Mouse (Mus musculus) erythroid progenitor cell, adult 5-6 weeks (primary cell): ENCODE data around the gene B3glct. TPM values are rescaled to one million over a fixed set of nuclear protein-coding genes. Genes with fewer than 3 reads are reported as not detected.

Experiments
- ATAC-seq: replicated peaks from 2 replicates; pipeline ENCODE4 v1.8.0; 2016; ENCODE audit warnings: moderate number of reproducible peaks, mild to moderate bottlenecking, moderate TSS enrichment, inconsistent platforms; ENCODE audit not compliant: poor library complexity, low FRiP score, severe bottlenecking
- total RNA-seq, 2 experiments: library from RNA; stranded (forward) in 1 of 2; stranded (reverse) in 1 of 2; fragments of 150-400 nt in 1 of 2; fragments of 186-747, 209-891 nt in 1 of 2; gene quantifications; 2 replicates each; pipeline versions ENCODE4 v1.2.3 to v1.2.4; 2015 to 2017; ENCODE audit warnings: low replicate concordance in 2 of 2

Gene B3glct
- total RNA-seq, 2 experiments from 2014 or later = 5.1 to 11.7 TPM

DNA sequence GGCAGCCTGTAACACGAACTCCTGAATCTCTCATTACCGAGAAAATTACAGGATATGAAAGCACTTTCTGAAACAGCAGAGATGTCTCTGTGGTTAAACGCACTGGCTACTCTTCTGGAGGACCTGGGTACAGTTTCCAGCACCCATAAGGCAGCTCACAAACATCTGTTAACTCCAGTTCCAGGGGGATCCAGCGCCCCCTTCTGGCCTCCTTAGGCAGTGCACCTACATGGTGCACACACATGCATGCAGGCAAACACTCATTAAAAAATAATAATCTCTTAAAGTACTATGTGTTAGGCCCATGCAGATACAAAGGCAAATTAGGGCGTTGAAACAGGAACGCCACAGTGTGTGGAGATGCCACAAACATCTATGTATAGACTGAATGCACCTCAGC, 16.6 kb upstream of the B3glct start:
- no peak for ATAC-seq

DNA sequence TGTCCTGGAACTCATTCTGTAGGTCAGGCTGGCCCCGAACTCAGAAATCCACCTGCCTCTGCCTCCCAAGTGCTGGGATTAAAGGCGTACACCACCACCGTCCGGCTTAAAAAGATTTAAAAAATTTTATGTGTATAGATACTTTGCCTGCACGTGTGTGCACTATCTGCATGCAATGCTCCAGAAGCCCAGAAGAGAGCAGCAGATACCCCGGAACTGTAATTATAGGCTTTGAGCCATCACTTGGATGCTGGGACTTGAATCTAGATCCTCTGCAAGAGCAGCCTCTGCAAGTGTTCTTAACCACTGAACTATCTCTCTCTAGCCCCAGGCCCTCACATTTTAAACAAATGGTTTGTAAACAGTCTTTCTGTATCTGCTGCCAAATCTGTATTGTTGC, 15.1 kb upstream of the B3glct start:
- ATAC-seq = no peak

DNA sequence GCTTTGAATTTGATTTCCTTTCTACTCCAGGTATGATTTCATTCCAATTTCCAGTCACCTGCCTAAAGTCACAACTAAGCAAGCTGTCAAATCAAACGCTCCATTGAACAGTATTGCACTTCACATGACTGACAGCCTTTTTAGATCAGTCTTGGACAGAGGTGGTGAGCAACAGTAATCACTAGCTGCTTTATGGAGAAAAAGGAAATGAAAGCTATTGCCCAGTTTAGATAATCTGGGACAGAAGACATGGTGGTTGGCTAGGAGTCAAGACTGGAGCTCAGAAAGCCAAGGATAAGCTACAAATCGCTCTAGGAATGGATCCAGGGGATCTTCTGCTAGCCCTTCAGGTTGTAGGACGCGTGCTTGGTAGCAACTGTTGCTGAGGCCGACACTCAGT, 14.6 kb upstream of the B3glct start:
- no peak for ATAC-seq

DNA sequence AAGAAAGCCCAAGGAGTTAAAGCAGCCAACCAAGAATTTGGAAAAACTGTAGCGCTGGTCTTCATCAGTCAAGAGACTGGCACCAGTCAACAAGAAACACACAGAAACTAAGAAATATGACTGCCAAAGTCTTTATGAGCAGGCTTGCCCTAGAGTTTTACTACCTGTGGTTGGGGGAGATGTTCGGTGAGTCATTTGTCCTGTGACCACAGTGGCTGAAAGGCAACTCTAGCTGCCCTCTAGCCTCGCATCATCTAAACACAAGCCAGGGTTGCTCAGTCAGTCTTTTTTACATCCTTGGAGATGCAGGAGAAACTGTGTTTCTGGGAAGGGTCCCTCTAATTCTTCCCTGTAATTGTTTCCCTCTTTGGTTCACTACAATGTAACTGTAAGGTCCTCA, 834 bp upstream of the B3glct start:
- no peak for ATAC-seq

DNA sequence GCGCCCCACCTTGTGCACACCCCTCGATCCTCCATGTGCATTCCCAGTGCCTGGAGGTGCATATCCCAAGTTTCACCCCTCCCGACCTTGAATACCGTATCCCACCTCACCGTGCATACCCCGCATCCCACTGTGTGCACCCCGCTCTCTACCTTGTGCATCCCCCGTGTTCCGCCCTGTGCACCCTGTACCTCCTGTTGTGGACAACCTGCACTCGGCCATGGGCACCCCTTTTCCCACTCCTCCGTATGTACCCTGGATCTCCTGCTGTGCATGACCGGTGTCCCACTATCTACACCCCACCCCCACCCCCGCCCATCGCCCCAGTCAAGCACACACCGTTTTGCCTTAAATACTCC, 939 bp downstream of the B3glct start:
- ATAC-seq = no peak

DNA sequence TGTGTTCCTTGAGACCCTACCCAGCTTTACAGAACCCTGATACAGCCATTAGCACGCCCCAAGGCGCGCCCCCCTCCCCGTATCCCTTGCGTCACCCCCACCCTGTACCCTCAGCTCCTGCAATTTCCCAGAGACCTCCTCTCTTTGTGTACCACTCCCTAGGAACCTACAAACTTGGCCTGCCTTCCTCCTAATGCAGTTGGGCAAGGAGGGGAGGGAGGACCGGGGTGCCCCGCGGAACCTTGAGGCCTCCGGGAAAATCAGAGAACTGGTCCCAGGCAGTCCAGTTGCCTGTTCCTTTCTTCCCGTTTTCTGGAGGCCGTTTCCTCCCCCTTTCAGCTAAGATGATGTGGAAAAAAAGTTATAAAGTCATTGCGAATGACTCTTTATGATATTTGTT, 1.3 kb downstream of the B3glct start:
- no peak for ATAC-seq

DNA sequence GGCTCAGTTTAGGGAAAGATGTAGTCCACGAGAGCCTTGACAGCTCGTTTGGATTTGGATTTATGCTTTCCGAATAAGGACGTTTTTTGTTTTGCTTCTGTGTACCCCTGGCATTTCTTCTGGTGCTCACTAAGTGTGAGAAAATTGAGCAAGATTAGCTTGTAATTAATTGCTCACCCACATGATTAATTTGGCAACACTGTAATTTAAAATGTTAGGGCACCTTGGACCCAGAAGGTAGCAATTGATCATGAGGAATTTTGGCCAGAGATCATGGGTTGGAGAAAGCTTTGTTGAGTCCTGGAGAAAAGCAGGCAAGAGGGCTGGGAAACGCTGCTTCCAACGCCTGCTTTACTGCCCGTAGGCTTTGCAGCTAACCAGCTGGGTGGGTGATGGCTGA, 1.9 kb downstream of the B3glct start:
- no peak for ATAC-seq

DNA sequence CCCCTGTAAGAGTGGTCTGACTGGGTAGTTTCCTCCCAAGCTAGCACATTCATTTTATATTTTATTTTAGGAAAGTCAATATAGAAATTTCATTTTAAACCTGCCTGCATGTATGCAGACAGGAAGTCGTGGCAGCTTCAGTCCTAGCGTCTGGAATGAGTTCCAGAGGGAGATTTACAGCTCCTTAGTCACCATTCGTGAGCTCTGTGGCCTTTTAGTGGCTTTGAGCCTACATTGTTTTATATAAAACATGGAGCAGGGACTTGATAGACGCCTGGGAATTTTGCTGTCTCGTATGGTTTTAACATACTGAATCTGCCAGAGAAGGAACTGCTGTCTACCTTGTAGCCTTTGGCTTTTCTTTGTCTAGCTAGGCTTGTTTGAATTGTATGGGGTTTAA, 2.9 kb downstream of the B3glct start:
- no peak for ATAC-seq

DNA sequence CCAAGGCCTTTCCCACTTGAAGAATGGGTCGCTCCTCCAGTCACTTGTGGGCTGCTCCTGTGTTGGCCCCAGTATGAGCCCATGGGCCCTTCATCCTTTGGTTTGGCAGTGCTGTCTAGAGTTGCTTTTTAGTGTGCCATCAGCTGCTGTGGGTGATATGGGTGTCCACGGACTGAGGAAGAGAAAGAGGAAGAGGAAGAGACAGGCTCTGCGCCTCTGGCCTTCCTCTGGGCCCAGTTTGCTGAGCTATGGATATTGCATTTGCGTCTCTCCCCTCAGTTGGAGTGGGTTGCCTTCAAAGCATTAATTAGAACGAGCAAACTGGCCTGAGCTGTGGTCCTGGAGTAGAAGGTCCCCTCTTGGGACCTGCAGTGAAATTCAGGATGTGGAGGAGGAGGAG, 11.8 kb downstream of the B3glct start:
- ATAC-seq = no peak

DNA sequence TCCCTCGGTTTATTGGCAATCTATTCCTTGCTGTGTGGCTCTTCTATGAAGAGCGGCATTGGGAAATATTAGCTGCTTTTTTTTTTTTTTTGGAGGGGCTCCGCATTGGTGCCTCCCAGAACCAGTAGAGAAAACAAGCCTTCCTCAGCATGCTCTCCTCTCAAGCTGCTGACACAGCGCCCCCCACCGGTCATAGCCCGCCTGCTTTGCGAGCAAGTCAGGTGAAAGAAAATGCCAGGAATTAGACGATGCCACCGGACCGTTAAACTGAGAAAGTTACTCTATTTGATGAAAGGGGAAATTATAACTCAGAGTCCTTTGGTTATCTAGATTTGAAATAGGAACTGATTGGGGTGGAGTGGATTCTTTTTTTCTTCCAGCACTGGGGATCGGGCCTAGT, 14.5 kb downstream of the B3glct start:
- ATAC-seq = no peak

DNA sequence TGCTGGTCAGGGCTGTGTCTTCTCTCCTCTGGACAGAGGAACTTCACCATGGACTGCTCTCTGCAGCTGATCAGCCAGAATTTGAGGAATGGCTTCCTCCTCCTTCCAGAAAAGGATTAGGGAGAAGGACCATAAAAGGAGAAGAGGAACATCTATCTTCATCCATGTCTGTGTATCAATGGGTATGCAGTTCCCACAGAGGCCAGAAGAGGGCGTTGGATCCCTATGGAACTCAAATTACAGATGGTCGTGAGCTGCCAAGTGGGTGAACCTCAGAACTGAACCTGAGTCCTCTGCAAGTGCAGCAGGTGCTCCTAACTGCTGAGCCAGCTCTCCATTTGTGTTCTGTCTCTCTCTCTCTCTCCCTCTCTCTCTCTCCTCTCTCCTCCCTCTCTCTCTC, 15.2 kb downstream of the B3glct start:
- ATAC-seq = no peak

DNA sequence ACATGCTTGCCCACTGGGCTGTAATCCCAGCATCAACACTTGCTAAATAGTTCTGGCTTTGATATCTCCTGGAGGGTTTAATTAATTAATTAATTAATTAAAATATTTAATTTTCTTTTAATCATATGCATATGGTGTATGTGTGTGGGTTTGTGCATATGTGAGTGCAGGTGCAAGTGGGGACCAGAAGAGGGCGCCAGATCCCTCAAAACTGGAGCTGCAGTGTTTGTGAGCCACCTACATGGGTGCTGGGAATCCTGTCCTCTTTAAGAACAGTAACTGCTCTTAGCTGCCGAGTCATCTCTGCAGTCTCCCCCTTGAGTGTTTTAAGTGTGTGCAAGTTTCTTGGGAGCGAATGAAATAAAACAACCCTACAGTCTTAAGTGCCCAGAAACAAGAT, 15.9 kb downstream of the B3glct start:
- ATAC-seq = no peak

DNA sequence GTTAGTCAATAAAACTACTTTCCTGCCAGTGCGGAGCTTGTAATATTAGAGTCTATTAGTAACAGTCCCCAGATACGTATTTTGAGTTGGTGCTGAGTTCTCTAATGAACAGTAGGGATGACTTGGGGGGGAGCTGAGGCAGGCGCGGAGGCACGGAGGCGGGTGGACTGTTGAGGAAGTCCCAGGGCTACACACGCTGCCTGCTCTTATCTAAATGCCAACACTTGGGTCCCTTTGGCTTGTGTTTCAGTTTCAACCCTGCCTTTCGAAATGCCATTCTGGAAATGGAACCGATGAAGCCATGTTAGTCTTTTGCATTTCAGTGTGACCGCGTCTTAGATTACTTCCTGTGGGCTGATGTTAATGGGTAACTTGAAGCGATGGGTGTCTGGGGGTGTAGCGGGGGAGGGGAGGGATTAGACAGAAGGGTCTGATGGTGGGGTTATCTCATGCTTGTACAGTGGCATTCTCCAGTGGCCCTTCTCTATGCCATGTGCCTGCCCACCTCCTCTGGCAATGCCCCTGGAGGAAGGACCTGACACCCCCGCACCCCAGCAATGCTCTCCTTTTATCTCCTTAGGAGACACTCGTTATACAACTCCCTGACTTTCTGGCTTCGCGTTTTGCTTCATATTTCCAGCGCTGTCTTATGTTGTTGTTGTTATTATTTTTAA, 17.2 kb downstream of the B3glct start:
- ATAC-seq = no peak

DNA sequence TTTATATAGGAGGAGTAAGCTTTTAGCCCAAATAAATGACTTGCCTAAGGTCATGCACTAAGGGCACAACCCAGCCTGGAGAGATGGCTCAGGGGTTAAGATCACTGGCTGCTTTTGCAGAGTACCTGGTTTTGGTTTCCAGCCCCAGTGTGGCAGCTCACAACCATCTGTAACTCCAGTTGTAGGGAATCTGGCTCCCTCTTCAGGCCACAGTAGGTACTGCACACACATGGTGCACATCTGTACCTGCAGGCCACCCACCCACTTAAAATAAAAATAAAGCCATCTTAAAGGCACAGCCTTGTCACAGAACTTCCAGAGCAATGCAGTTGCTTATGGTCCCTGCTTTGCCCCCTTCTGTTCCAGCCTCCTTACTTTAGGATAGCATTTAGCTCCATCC, 24.7 kb downstream of the B3glct start:
- ATAC-seq = no peak

DNA sequence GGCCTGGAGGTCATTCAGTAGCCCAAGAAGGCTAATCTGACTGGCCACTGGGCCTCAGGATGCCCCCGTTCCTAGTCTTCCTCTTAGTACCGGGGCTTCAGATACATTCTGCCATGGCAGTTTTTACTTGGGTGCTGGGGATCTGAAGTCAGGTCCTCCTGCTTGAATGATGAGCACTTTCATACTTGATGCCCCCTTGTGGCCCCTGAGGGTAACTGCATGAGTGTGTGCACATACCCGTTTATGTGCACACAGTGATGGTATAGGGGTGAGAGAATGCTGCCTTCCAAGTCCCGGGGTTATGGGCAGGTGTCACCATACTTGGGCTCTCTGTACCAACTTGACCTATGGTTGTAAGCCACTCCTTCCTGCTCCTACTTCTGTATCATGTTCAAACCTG, 33.5 kb downstream of the B3glct start:
- ATAC-seq = no peak

DNA sequence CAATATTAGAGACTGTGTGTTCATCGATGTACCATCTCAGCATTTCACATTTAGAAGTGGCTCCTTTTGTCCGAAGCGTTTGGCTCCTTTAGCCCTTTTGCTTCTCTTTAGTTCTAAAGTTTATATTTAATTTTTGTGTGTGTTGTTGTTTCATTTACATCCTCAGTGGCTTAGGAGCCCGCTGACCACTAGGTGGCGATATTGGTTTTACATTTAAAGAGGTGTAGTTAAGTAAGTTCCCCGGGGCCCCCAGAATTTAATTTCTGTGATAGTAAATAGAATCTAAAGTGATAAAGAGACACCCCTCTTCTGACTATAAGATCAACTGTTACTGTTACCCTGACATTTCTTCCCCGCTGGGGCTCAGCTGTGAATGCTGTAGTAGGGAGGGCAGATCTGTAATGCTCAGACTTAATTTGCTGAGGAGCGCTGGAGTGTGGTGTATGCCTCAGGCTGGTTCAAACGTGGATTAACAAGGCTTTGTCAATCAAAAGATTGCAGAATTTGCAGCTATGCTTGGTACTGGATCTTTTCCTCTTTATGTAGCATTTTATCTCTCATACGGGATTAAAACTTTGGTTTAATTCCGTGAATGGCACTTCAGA, 35.2 kb downstream of the B3glct start:
- no peak for ATAC-seq

DNA sequence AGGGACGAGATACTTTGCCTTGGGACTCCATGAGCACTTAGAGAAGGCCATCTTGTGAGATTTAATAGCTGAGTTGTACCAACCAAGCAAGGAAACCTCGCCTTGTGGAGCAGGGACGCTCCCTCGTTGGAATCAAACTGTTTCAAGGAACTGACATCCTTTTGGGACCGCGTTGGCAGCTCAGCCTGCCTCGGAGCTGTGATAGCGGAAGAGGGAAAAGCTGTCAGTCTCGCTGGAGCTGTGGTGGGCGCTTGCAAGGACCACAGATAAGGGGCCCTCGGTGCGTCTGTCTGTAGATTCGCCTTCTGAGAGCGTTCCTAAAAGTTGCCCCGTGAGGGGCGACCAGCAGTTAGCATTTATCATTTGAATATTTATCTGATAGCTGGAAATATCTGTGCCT, 35.8 kb downstream of the B3glct start:
- no peak for ATAC-seq

DNA sequence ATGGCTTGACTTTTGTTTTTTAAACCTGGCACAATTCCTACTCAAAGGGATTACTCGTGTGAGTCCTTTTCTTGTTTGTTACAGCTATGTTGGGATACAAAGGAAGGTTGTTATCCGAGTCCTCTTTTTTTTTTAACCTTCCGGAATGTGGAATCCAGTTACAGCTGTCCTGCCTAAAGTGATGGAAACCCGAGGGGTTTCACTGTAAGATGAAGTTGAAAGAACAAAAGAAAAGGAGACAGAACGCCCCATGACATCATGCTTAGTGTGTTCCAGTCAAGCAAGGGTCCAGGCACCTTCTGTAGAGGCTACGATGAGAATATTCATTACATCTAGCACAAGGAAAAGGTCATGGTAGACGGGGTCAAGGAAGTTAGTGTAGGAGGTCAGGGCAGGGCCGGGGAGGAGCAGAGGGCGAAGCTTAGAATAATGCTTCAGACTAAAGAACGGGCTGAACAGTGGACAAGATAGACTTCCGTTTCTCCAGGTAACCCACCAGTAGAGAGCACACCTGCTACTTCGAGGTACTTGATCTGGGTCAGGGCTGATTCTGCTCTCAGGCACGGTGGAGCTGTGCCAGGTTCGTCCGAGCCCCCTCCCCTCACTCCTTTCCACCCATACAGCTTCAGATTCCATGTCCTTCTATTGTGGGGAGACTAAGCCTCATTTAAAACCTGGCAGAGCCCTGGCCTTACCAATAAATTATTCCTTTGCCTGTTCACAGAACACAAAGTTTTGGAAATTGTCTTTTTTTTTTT, 37.7 kb downstream of the B3glct start:
- no peak for ATAC-seq

DNA sequence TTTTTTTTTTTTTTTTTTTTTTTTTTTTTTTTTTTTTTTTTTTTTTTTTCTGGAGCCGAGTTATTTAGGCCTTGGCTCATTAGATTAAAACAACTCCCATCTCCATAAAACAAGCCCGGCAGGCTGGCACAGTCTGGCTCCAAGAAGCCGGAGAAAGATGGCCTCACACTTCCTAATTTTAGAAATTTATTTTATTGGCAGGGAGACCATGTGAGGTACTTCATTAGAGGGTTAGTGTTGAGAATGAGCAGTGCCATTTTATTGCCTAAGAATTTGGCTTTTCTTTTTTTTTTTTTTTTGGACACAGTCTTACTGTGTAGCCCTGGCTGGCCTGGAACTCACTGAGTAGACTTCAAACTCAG, 38.3 kb downstream of the B3glct start:
- no peak for ATAC-seq

DNA sequence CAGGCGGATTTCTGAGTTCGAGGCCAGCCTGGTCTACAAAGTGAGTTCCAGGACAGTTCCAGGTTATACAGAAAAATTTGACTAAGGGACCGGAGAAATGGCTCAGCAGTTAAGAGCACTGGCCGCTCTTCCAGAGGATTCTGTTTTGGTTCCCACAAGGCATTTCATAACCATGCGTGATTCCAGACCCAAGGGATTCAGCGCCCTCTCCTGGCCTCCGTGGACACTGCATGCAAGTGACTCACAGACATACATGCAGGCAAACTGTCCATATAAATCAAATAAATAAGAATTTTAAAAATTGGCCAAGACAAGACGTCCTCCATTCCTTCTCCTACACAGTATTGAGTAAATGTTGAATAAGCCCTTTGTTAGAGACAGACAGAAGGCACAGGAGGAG, 53.7 kb downstream of the B3glct start:
- ATAC-seq = no peak

DNA sequence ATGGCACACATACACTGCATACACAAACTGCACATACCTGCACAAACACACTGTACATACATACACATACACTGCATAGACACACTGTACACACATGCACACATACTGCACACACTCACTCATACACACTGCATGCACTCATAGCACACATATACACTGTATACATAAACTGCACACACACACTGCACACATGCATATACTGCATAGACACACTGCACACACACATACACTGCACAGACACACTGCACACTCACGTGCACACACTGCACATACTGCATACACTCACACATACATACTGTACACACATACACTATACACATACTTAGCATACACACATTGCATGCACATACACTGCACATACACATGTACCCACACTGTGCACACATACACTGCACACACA, 59.2 kb downstream of the B3glct start:
- ATAC-seq = no peak

DNA sequence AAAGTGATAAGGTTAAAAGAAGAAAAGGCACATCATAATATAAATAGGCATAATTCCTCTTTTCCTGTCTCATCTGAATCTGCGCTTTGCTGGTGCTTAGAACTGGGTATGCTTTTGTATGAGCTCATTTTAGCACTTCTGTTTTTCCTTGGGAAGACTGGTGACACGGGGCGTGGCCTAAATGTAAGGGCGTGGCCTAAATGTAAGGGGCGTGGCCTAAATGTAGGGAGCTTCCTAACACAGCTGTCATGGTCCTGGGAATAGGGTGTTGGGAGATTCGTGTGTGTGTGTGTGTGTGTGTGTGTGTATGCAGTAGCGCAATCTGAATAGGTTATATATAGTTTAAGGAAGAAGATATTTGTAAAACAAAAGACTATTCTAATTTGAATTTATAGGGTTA, 62.1 kb downstream of the B3glct start:
- no peak for ATAC-seq
